Mouse (Mus musculus) hindlimb bud, embryonic 11.5 days (tissue): ENCODE results near the gene Lin28a.

Experiments
- DNase-seq: peaks from one replicate; pipeline ENCODE4 v3.0.0-alpha.2; 2012; ENCODE audit warnings: low read depth, low spot score; ENCODE audit errors: extremely low spot score

Gene Lin28a

DNA sequence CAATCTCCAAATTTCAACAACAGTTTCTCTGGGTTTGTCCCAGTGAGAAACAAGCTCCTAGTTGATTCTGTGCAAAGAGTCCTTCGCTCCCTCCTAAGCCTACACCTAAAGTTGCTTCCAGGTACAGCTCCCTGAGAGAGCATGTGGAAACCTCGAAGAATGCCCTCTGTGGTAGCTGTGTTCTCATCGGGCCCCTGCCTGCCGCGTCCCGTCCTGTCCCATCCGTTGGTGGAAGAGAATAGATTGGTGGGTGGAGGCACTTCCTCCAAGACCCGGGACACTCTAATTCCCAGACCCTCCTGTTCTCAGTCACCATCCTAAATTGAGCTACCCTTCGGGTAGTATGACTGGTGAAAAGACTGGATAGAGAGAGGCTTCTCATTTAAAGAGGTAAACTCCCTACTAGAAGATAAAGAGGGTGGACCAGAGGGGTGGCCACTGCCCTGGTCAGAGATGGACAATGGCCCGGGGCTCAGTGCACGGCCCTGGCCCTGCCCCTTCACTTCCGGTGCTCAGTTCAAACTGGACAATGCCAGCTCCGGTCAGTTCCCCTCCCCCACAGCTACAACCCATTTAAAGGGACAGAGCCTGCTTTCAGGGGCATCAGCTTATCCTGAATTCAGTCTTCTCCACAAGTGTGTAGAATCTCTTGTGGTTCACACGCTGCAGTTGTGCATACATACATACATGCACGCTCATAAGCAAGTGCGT is 1.2 kb upstream of the Lin28a start:
- DNase-seq = no peak

DNA sequence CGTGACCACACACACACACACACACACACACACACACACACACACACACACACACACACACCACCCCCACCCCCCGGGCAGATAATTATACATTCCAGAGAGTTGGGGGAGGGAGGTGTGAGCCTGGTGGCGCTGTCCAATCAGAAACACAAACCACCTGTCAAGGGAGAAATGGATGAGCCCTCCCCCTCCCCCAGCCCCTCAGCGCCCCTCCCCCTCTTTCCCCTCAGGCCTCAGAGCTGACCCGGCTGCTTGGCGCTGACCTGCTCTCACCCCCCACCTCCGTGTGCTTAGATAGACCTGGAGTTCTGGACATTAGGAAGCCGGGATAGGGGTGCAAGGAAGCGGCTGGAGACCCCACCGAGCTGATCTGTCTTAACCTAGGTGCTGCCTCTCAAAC is 569 bp upstream of the Lin28a start:
- no peak for DNase-seq

DNA sequence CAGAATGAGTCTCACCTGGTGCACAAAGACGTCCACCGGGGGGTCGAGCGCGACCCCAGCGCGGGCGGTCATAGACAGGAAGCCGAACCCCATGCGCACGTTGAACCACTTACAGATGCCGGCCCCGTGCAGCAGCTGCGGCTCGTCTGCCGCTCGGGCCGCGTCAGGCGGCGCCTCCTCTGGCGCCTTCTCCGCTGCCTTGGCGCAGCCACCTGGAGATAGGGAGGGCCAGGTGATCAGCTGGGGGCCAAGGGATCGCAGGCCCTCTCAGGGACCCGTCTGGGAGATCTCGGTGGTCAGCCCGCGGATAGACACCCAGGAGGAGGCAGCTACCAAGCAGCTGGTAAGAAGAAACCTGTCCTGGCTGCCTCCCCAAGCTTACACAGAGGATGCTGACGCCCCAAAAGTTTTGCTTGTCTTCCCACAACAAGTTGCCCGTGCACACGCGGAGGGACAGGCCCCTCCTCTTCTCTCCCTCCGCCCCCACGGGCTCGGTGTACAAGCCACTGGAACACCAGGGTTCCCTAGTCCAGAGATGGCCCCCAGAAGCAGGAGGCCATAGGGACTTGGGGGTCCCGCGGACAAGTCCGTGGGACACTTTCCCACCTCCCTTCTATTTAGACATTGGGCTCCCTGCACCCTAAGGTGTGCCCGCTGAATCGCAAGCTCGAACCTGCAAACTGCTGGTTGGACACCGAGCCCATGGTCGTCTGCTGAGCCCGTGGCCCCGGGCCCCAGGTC is 433 bp downstream of the Lin28a start:
- no peak for DNase-seq

DNA sequence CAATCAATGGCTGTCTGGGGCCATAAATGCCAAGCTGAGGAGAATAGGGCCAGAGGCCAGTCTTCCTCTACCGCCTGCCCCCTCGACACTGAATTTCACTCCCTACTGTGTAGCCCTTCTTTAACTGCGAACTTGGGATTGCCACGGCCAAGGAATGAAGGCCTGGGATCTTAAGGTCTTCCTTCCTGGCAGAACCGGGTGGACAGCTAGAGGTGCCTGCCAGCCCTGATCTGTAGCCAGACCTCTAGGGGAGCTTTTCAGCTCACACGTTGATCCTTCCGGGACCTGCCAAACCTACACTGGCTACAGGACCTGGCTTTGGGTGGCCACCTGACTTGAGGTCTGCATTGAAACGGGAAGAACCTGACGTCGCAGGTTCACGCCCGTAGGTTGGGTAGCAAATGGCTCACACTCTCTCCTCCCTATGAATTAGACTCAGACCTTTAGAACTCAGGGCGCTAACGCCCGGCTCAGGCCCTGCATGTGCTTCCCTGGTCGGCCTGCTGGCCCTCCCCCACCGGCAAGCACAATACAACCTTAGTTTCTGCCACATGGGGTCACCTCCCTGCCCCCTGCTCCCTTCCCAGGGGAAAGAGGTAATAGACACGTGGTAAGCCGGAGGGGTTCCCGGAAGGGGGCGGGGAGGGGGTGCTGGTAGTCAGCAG is 1.3 kb downstream of the Lin28a start:
- DNase-seq = no peak

DNA sequence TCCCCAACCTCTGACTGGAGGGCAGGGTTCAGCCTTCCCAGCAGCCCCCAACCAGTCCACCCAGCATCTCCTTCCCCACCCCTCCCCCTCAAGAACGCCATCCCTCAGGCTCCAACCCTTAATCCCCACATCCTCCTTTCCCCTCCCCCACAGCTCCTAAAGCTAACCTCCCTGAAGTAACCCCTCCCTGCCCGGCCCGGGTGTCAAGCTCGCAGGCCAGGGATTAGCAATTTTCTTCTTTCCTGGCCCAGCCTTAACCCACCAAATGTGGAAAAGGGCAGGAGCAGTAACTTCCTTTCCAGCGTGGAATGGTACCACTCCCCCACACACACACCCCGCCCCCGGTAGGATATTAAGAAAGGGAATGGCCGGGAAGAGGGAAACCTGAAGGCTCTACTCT is 1.9 kb downstream of the Lin28a start:
- no peak for DNase-seq

DNA sequence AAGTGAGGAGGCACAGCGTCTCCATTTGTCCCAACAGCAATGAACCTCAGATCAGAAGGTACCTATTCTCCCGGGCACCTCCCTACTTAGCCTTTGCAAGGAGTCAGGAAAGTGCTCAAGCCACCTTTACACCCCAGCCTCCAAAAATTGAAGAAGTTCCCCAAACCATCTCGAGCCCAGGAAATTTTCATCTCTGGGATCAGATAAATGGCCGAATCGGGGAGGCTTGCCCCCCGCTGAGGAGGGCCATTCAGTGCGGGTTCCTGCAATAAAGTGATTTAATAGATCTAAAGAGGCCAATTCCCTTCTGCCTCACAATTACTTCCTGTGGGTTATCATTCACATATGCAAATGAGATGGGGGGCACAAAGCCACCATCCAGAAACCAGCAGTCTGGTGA is 2.4 kb downstream of the Lin28a start:
- DNase-seq = no peak

DNA sequence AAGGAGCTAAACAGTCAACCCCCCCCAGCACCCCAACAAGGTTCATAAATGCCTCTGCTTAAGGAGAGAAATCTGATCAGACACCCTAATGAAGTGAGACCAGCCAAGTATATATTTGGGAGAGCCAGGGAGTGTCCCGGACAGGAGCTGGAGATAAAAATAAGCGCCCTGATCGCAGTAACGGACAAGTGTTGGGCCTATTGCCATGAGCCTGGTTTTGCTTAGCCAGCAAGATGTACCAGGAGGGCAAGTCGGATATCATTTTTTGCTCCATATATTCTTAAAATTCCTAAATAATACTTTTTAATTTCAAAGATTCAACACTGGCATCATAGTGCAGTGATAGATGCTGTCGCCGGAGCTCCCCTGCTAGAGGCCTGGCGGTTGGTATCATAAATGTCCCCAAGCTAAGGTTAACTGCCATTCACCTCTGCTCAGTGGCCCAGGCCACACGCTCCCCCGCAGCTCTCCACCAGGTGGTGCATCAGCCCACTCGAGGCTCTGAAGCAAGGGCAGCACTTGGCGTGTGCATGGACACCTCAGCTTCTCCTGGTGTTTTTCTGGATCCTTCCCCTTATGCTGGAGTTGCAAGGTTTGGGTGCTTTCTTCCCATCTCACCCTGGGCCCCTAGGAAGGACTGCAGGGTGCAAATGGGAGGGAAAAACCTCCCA is 5.6 kb downstream of the Lin28a start:
- DNase-seq = no peak

DNA sequence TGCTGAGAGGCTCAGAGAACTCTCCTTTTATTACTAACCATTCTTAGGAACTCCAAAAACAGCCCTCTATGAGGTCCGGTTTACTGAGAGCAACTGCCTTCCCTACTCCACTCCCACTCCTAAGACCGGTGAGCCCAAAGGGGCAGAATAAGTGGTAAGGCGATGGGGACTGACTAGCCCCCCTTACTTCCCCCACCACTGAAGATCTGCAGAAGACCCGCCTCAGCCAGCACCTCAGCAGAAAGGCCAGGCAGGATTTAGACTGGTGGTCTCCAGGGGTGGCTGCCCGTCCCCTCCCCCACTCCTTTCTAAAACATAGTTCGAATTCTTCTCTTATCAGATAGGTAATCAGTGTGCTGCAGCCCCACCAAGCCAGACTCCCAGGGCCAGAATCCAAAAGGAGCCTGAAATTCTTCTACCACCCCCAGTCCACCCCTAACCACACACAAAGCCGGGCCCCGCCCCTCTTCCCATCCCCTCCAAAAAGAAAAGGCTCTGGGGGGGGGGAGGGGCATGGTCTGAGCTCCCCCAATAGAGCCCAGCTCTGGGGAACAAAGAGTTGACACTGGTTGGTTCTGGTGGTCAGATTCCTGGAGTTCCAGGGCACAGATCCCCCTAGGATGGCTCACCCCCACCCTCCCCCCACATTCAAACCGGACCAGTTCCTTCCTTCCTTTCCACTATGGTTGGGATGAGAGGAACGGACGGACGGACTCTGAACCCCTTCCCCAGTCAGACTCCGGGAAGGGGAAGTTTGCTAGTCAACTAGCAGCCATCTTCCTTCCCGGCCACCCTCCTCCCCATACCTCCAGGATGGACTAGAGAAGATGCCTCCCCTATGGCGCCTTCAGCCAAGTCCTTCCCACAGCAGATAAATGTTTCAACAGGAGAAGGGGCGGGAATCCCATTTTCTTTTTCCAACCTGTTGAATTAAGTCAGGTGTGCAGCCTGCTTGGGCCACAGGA is 6.9 kb downstream of the Lin28a start:
- DNase-seq = no peak

DNA sequence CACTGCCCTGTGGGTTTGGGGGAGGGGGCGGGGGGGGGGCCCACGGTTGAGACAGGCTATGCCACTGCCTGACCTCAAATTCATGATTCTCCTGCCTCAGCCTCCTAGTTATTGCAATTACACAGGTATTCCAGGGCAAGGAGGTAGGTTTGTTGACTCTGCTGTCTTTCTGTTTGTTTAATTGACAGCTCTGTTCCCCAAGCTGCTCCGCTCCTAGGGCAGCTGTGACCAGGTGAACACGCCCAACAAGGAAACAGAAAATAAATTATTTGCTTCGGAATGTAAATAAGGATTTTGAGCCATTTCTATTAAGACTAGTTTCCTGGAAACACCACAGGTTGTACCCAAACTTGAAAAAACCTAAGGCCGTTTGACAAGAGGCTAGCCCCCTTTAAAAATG is 8.9 kb downstream of the Lin28a start:
- DNase-seq = no peak

DNA sequence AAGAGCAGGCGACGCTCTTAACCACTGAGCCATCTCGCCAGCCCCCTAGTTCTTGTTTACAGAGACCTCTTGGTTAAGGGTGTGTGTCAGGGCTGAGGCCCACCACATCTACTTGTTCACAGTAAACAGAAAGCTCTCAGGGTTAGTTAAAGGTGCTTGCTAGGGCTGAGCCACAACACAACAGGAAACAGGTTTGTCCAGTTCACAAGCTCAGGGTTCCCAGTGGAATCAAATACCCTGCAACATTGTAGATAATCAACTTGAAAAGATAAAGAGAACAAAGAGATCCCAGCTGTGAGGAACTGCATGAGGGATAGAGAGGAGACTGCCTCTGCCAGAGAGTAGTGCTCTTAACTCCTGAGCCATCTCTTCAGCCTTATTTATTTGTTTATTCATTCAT is 11.8 kb downstream of the Lin28a start:
- no peak for DNase-seq

DNA sequence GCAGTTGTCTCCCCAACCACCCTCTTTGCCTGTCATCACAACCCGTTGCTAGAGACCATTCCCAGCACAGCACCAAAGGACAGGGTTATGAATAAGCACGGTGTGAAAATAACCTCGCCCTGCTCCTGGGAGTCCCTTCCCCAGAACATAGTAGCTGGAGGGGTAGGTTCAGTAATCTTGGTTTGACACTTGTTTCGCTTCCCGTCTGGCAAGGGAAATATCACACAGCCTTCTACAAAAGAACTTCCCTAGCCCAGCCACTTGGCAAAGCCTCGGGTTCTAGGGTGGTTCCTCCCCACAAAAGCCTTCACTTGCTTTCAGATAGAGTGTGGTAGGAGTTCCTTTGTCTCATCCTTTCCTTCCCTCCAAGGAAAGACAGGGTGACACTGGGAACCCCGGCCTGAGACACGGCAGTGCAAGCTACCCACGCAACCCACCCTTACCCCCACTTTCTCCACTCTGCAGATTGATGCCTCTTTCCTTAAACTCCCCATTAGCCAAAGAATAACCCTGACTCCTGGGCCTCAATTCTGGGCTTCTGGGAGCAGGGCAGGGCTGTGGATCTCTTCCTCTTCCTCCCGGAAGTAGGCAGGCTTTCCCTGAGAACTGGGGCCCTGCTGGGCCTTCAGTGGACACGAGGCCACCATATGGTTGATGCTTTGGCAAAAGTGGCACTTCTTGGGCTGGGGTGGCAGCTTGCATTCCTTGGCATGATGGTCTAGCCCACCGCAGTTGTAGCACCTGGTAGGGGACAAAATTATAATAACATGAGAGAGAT is 12.9 kb downstream of the Lin28a start:
- DNase-seq = no peak

DNA sequence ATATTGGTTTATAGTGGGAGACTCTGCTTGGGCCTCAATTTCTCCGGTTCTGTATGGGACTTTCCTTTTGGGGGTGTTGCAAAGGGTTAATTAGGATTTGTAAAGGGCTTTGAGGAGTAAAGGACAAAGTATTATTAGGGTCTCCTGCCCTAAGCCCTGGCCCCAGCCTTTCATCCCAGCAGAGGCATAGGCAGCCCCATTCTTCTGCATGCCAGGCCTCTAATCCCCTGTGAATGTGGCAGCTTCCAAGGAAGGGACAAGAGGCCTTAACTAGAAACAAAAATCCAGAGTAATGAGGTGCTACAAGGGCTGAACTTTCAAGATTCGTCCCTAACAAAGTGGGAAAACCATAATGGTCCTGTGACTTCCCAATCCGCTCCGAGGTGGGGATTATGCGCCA is 15.7 kb downstream of the Lin28a start:
- no peak for DNase-seq

DNA sequence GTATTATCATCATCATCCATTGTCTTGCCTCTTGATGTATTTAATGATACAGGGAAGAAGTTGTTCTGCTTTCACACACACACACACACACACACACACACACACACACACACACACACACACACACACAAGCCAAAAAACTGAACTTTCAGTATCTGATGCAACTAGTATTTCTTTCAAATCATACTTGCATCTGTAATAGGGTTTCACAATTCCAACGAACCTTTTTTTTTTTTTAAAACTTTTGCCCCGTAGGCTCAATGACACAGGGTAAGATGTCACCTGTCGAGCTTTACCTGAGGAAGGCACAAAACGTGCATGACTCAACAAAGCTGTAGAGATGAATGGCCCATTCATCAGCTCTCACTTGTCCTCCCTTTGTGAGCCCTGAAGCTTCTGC is 16.4 kb downstream of the Lin28a start:
- no peak for DNase-seq

DNA sequence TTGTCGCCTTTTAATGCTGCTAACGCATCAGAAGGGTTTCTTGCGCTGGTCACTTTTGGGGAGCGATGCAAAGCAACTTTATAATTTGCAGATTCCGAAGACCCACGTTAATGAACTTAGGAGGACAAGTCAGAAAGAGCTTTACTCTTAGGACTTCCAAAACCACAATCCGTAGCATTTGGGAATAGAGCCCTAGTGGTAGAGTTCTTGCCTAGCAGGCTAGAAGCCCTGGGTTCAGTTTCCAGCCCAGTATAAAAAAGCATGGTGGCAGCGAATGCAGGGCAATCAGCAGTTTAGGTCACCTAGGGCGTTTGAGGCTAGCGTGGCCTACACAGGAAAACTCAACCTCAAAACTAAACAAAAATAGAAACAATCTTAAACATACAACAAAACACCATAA is 16.9 kb downstream of the Lin28a start:
- DNase-seq = no peak

DNA sequence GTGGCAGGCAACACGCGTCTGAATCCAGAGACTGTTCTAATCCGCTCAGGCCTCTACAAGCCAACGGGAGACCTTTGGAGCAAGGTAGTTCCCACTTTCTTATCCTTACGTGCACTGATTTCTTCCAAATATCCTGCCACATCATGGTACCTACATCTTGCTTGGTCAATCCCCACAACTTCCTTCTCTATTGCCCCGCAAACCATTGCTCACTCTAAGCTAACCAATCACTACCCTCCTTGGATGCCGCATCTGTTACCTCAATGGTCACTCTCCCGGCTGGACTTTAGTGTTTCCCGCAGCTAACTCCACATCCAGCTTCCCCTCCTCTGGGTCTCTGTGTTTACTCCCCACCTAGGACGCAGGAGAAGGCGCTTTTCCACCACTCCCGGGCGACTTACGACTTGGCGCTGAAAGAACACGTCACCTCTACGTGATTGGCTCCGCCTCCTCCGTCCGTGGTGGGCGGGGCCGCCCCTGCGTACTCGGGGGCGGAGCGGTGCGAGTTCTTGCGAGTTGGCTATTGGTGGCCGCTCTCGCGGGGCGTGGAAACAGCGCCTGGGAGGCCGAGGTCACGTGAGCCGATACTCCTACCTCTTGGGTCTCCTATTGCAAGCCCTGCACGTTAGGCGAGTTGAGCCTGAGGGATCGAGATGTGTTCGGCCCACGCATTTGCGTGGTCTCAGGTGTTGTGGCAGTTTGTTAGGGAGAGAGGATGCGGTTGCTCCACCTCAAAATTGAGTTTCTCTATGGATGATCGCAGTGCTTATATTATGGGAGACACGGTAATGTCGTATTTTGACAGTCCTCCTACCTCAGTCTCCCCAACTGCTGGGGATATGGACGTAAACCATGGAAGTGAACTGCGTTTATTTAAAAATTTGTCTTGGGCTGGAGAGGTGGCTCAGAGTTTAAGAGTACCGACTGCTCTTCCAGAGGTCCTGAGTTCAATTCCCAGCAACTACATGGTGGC is 17.9 kb downstream of the Lin28a start, which contains the start of gene Dhdds:
TSS of gene Dhdds (minus strand) at position 453 of the 973 bp plus-strand sequence.
- peak; percentile 94 for DNase-seq

DNA sequence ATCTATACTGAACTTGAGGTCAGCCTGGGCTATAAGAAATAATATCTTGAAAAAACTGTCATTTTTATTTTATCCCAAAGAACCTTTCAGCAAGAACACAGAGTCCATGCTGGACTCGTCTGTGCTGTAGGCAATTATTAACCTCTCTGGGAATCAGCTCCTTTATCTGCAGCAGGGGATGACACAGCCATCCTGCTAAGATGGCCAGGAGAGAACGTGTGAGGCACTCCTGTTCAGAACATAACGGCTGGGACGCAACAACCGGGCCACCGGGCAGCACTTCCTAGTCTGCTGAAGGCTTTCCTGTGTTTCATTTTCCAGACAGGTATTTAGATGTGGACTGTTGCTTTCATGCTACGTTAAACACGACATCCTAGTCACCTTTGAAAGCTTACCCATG is 23.9 kb downstream of the Lin28a start:
- DNase-seq = no peak

DNA sequence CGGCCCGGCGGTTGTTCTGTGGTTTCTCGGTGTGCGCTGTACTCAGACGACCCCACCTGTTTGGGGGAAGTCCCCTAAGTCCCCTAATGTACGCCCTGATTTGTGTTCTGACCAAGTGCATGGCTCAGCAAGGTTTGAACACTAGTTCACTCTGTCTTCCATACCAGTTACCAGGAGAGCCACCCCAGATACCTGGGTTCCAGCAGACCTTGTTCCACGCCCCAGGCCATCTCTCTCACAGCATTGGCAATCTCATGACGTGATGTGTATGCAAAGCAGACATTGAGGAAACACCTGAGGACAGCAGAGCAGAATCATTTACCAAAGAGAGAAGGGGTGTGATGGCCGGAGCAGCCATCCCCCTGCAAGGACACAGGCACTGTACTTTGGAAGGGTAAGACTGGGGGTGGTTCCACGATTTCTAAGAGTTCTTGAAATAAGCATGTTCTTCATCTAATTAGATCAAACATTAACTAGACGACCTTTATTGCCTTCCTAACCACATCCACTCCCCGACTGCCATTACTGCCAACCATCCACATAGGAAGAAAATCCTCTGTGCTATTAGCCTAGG is 27.5 kb downstream of the Lin28a start:
- no peak for DNase-seq

DNA sequence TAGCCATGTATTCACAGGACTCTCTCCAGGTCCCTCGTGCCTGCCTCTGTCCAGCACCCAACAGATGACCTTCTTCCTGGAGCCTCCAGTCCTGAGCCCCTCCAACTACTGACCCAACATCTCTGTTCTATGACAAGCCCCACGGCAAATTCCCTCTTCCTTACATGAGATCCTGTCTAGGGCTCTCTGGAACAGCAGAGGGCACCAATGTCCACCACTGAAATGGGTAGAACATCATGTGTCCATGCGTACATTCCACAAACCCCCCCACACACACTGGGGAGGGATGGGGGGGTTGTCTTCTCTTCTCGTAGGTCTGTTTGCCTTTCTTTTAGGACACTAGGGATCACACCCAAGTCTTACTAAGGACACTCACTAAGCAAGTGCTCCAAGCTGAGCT is 28.6 kb downstream of the Lin28a start:
- DNase-seq = no peak
